Mouse (Mus musculus) olfactory bulb, adult 2 months (tissue): Measurements from ENCODE around the gene Nacc1.

Experiments used
- CTCF ChIP-seq: fragments of 200-500 bp; IDR thresholded peaks from 2 replicates; pipeline ENCODE4 v1.5.1; 2012; ENCODE audit warnings: low read depth, mild to moderate bottlenecking, low read length, moderate library complexity; ENCODE audit not compliant: insufficient read depth
- POLR2A ChIP-seq: fragments of 200-500 bp; IDR thresholded peaks from 2 replicates; pipeline ENCODE4 v1.6.1; 2012; ENCODE audit warnings: mild to moderate bottlenecking, low read depth, low read length, moderate library complexity; ENCODE audit not compliant: insufficient read depth

- no peak for TF ChIP-seq POLR2A
- no peak for TF ChIP-seq CTCF
Measured at GRCm38 (mm10) chr8:84700526-84700925, 12.9 kb upstream of the Nacc1 start.
